Mouse (Mus musculus) intestine, embryonic 14.5 days (tissue): ENCODE results near the gene Rassf3. TPM values are rescaled to one million over a fixed set of nuclear protein-coding genes. Genes with fewer than 3 reads are reported as not detected.

ENCODE experiments used
- ATAC-seq: fragments of 200-750 bp; cut with Nextera tagmentation; replicated peaks from 2 replicates; pipeline ENCODE4 v1.8.0; 2017; ENCODE audit warnings: low read depth, moderate number of reproducible peaks, moderate TSS enrichment, moderate library complexity; ENCODE audit not compliant: low FRiP score, low TSS enrichment
- DNase-seq: peaks from one replicate; pipeline ENCODE4 v3.0.0-alpha.2; 2018; ENCODE audit warnings: low spot score
- H3K27ac ChIP-seq: fragments of 300-500 bp; sonication (generic); 2 replicates; pipeline ENCODE4 v1.5.1; 2014; ENCODE audit warnings: low read depth, mild to moderate bottlenecking, control low read depth
- H3K27me3 ChIP-seq: fragments of 300-500 bp; sonication (generic); replicated peaks from 2 replicates; pipeline ENCODE4 v1.6.1; 2014; ENCODE audit warnings: low read length, control low read depth; ENCODE audit not compliant: control insufficient read depth, insufficient read depth
- H3K36me3 ChIP-seq: fragments of 300-500 bp; sonication (generic); 2 replicates; pipeline ENCODE4 v1.6.1; 2014; ENCODE audit warnings: low read length, control low read depth; ENCODE audit not compliant: control insufficient read depth, insufficient read depth
- H3K4me1 ChIP-seq: fragments of 300-500 bp; sonication (generic); replicated peaks from 2 replicates; pipeline ENCODE4 v1.6.1; 2014; ENCODE audit warnings: low read length, control low read depth, mixed read lengths; ENCODE audit not compliant: control insufficient read depth, insufficient read depth
- H3K4me2 ChIP-seq: fragments of 300-500 bp; sonication (generic); 2 replicates; pipeline ENCODE4 v1.6.1; 2014; ENCODE audit warnings: low read length
- H3K4me3 ChIP-seq: fragments of 300-500 bp; sonication (generic); 2 replicates; pipeline ENCODE4 v1.5.1; 2014; ENCODE audit warnings: low read depth, low read length, control low read depth, mixed read lengths
- H3K9ac ChIP-seq: fragments of 300-500 bp; sonication (generic); 2 replicates; pipeline ENCODE4 v1.6.1; 2014; ENCODE audit warnings: mild to moderate bottlenecking, low read length
- H3K9me3 ChIP-seq: fragments of 300-500 bp; sonication (generic); 2 replicates; pipeline ENCODE4 v1.6.1; 2016; ENCODE audit warnings: low read length, control low read depth; ENCODE audit not compliant: control insufficient read depth
- WGBS: fragments of 180-500 bp; shearing (Covaris S2); extraction: QIAGEN DNeasy Blood & Tissue Kit; methylation state at CpG from one replicate; pipeline ENCODE4 v1.1.7; 2014; 5-methylcytosine and 5-hydroxymethylcytosine counted together
- polyA plus RNA-seq: library from polyadenylated mRNA; unstranded; fragments of >200 nt; fragmentation: Nextera tagmentation; extraction: Ambion mirVana; gene quantifications from 2 replicates; pipeline ENCODE4 v1.2.1, GENCODE M21; 2014

Rassf3 gene
- polyA plus RNA-seq, 1 experiment from 2014 or later: 24.6 TPM

DNA sequence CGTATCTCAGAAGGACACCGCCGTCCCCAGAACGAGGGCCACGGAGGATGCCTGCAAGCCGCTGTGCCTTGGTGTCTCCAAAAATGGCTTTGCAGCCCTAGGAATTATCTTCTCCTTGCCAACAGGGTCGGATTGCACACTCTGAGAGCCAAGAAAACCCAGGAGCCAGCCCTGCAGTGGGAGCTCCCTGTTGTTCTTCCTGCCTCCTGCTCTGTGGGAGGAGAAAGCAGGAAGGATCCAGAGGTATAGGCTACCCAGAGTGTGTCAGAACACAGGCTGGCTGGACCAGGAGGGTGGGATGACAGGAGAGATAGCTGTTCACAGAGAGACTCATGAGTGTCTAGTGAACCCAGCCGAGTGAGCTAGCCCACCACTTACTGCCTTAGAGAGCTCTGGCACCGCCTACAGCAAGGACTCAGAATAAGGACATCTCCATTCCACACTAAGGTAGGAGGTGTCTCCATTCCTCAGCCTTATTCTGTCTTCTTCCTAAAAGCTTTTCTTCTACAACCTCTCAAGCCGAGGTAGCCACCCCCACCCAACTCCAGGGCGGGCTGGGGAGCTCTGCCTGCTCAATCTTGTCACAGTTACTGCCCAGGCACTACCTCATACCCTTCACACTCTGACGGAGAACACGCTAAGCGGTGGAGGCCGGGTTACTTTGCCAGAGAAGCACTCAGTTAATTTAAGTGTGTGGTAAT, 48.0 kb downstream of the Rassf3 start:
- 79% methylated on average over 15 of the region's 15 CpGs for WGBS
- Histone ChIP-seq H3K9ac (no peak overlapping the region), H3K27me3 (no peaks in the 10 kb centered on the region), H3K4me3 (no peak overlapping the region), H3K9me3 (no peaks in the 10 kb centered on the region), H3K4me1 (peaks cover 57% of the 10 kb centered on the region), H3K27ac (peak overlapping the region; percentile 77; the same call in 1 of the 2 replicates), H3K4me2 (no peak overlapping the region), H3K36me3 (no peaks in the 10 kb centered on the region)
- ATAC-seq (no peak), DNase-seq (no peak)

DNA sequence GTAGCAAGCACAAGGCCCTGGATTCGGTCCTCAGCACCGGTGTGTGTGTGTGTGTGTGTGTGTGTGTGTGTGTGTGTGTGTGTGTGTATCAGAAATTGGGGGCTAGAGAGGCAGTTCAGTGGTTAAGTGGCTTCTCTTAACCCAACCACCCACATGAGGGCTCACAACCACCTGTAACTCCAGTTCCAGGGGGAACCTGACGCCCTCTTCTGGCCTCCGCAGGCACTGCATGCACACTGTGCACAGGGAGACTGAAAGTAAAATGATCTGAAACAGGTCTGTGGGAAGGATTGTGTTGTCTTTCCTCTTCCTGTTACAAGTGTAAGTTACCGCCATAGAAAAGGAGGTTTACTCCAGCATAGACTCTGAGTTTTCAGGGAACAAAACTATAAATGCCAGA, 49.0 kb downstream of the Rassf3 start:
- Histone ChIP-seq H3K27me3 (no peaks in the 10 kb centered on the region), H3K9ac (no peak overlapping the region), H3K9me3 (no peaks in the 10 kb centered on the region), H3K36me3 (no peaks in the 10 kb centered on the region), H3K4me3 (no peak overlapping the region), H3K27ac (no peak overlapping the region; the same call in 1 of the 2 replicates), H3K4me2 (no peak overlapping the region), H3K4me1 (peaks cover 47% of the 10 kb centered on the region)
- 64% methylated on average over 5 of the region's 5 CpGs for WGBS
- ATAC-seq (no peak), DNase-seq (no peak)

DNA sequence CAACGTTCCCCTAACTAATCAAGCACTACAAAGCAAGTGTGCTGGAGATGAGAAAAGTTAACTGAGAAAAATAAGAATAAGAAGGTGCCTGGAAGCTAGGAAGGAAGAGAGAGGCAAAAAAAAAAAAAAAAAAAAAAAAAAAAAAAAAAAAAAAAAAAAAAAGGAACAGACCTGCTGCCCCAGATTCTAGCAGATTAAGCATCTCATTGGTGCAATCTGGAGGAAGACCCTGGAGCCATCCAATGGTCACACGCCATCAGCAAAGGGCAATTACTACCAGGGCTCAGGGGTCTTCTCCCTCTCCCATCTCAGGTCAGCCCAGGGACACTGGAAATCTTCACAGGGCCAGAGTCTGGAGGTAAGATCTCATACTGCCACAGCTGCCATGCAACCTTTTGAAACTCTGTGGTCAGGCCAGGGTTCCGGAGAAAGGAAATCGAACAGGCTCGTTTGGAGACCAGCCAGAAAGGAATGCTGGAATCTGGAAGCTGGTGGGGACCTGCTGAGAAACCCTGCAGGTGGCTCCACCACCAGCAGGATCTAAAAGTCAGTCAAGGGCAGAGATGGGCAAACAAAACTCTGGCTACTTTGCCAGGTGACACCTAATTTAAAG, 49.6 kb downstream of the Rassf3 start:
- H3K4me3 ChIP-seq: no peak overlapping the region
- H3K27ac ChIP-seq: no peak overlapping the region
- no peak overlapping the region for H3K4me2 ChIP-seq
- H3K27me3 ChIP-seq: no peaks in the 10 kb centered on the region
- no peaks in the 10 kb centered on the region for H3K9me3 ChIP-seq
- no peak overlapping the region for H3K9ac ChIP-seq
- H3K36me3 ChIP-seq: no peaks in the 10 kb centered on the region
- 38% methylated on average over 5 of the region's 5 CpGs for WGBS
- peaks cover 41% of the 10 kb centered on the region for H3K4me1 ChIP-seq
- peak; percentile 57 for DNase-seq
- no peak for ATAC-seq

DNA sequence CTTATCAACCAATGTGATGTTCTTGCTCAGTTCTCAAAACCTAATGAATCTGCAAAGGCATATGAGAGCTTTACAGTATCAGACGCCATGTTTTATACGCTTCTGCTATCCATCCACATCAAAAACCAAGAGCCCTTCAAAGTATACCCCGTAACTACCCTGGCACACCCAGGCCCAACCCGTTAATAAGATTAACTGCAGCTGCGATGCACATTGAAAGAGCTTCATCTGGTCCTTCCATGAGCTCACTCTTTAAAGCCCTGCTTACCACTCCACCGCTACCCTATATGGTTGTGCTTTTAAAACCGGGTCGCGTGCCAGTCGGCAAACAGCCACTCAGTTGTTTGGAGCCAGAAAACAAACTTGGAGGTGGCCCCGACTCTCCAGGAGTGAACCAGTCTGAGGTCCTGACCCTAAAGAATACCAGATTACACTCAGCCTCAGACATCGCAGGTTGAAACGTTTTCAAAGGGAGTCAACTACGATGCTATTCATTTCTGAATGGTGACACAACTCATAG, 50.6 kb downstream of the Rassf3 start:
- H3K4me2 ChIP-seq: no peak overlapping the region
- DNase-seq: no peak
- H3K27me3 ChIP-seq: no peaks in the 10 kb centered on the region
- WGBS: 63% methylated on average over 14 of the region's 14 CpGs
- ATAC-seq: no peak
- peak overlapping the region; percentile 6; the same call in 1 of the 2 replicates for H3K27ac ChIP-seq
- peaks cover 33% of the 10 kb centered on the region for H3K4me1 ChIP-seq
- no peaks in the 10 kb centered on the region for H3K36me3 ChIP-seq
- no peak overlapping the region for H3K4me3 ChIP-seq
- H3K9me3 ChIP-seq: no peaks in the 10 kb centered on the region
- H3K9ac ChIP-seq: no peak overlapping the region

DNA sequence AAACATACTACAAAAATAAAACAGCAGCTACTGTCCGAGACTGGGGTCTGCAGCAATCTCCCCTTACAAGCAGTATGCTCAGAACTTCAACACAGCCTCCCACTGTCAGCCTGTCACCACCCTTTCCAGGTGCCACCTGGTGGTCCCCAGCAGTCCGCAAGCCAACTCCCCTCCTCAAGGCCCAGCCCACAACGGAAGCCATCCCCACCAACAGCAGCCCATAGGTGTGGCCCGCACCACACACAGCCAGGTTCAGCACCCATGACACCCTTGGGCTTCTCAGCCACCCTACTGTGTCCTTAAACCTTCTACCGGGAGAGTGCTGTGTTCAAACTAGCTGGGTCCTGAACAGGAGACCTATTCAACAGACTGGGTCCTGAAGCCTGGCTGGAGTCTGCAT, 51.1 kb downstream of the Rassf3 start:
- 89% methylated on average over 5 of the region's 5 CpGs for WGBS
- Histone ChIP-seq H3K4me2 (no peak overlapping the region), H3K9ac (no peak overlapping the region), H3K9me3 (no peaks in the 10 kb centered on the region), H3K4me3 (no peak overlapping the region), H3K4me1 (peaks cover 33% of the 10 kb centered on the region), H3K27ac (no peak overlapping the region), H3K36me3 (no peaks in the 10 kb centered on the region), H3K27me3 (no peaks in the 10 kb centered on the region)
- DNase-seq: no peak
- no peak for ATAC-seq

DNA sequence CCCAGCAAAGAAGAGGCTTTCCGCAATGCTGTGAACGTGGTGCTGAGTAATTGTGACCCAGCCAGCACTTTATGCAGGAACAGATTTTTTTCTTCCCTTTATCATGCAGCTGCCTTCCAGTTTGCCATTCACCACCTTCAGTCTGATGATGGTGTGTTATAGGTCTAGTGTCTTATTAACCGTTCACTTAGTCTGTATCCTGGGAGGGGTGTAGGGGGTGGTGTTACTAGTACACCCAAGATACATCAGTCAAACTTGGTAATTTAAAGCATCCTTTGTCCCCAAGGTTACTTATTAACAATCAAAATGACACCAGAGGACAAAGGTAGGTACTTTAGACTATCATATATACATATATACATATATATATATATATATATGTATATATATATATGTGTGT, 51.7 kb downstream of the Rassf3 start:
- DNase-seq (no peak), ATAC-seq (no peak)
- 86% methylated on average over 3 of the region's 3 CpGs for WGBS
- Histone ChIP-seq H3K36me3 (no peaks in the 10 kb centered on the region), H3K9me3 (no peaks in the 10 kb centered on the region), H3K4me3 (no peak overlapping the region), H3K4me2 (no peak overlapping the region), H3K27me3 (no peaks in the 10 kb centered on the region), H3K27ac (no peak overlapping the region), H3K9ac (no peak overlapping the region), H3K4me1 (peaks cover 31% of the 10 kb centered on the region)

DNA sequence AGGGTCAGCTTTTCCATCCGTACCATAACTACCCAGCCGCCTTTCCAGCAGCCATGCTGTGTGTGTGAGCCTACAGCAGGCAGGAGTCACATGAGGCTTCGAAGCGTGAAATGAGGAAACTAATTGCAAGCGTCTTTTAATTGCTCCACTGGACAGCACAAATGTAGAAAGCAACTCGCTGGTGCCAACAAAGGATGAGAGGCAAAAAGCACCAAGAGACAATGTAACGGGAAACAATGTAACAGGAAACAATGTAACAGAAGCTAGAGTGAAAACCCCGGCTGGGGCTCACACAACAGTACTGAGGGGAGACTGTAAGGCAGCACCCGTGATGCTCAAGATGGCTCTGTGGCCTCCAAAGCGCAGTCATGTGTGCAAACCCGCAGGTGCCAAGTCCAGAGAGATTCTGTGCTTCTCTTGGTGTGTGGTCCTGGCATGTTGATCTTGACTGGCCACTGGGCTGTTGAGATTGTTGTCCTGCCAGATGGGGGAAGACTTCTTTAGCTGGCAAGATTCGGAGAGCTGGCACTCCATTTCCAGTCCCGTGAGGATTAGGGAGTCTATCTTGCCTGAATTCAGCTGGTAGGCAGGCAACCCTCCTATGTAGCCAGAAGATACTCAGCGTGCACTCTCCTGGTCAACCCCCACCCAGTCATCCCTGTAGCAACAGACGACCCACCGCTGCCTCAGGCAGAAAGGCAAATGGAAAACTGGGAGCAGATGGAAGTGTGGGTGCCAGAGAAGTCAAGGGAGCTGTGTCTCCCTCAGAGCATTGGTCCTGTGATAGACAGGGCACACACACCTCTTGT, 52.4 kb downstream of the Rassf3 start:
- Histone ChIP-seq H3K36me3 (no peaks in the 10 kb centered on the region), H3K4me1 (peaks cover 31% of the 10 kb centered on the region), H3K9me3 (no peaks in the 10 kb centered on the region), H3K27ac (no peak overlapping the region), H3K4me2 (no peak overlapping the region), H3K4me3 (no peak overlapping the region), H3K9ac (no peak overlapping the region), H3K27me3 (no peaks in the 10 kb centered on the region)
- WGBS: 83% methylated on average over 16 of the region's 16 CpGs
- ATAC-seq (no peak), DNase-seq (no peak)

DNA sequence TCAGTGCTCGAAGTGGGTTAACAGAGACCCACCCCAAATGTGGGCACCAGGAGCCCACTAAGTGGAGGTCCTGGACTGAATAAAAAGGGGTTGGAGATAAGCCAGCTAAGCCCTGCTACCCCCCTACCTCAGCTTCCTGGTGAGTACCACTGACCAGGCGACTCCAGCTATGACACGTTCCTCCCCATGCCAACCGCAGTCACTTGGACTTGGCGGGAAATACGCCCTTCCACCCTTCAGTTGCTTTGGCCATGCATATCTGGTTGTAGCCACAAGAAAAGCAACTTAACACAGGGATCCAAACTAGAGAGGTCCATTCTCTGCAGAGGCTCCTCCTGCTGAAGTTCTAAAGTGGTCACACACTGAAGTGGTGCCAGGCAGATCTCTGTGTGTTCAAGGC, 53.9 kb downstream of the Rassf3 start:
- no peak overlapping the region for H3K4me3 ChIP-seq
- no peaks in the 10 kb centered on the region for H3K36me3 ChIP-seq
- no peak overlapping the region for H3K4me2 ChIP-seq
- 88% methylated on average over 6 of the region's 6 CpGs for WGBS
- peaks cover 21% of the 10 kb centered on the region for H3K4me1 ChIP-seq
- DNase-seq: no peak
- H3K9me3 ChIP-seq: no peaks in the 10 kb centered on the region
- no peak for ATAC-seq
- no peak overlapping the region for H3K9ac ChIP-seq
- H3K27ac ChIP-seq: no peak overlapping the region
- no peaks in the 10 kb centered on the region for H3K27me3 ChIP-seq
